Mouse (Mus musculus): ENCODE measurements around the gene Nrip1. TPM values are rescaled to one million over a fixed set of nuclear protein-coding genes. Genes with fewer than 3 reads are reported as not detected.

The Nrip1 gene
- polyA plus RNA-seq, 1 experiment from 2014 or later: 38.5 TPM

DNA sequence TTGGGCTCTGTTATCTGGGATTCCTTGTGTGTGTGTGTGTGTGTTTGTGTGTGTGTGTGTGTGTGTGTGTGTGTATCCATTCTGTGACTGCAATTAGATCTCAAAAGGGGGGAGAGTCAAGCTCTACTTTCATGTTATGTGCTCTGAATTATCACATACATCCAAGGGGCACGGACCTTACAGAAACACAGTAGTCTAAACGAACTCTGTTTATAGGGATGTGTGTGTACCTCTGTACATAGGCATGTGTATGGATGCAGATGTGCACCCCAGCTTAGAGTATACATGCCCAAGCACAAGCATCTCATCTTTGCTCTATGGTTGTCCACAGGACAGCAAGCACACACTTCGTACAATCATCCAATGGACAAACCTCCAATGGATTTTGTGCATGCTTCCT, 98.0 kb downstream of the Nrip1 start:
- Histone ChIP-seq H3K9me3 (no peaks in the 10 kb centered on the region), H3K36me3 (replicated peaks) (no peaks in the 10 kb centered on the region), H3K27ac (no peak overlapping the region), H3K4me3 (no peak overlapping the region), H3K4me1 (no peaks in the 10 kb centered on the region), H3K27me3 (ENCODE audit: poor library complexity, severe bottlenecking) (no peaks in the 10 kb centered on the region)
- no peak for DNase-seq (ENCODE audit: extremely low spot score, low spot score)
- WGBS: 91% methylated on average over 3 of the region's 3 CpGs

DNA sequence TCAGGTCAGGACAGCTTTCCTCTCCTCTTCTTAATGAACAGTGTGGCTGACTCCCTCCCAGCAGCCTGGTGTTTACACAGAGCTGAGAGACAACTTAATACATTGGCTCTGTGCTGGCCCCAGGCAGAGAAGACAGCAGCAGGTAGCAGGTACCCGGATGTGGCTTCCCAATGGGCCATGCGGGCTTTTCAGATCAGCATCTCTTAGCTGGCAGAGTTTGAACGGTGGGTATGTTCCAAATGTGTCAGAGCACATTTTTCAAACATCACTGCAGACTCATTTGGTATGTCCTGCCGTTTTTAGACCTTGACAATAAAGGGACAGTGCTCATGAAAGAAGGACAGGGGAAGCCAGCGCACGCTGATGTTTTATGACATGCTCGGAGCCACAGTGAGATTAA, 98.5 kb downstream of the Nrip1 start:
- Histone ChIP-seq H3K36me3 (replicated peaks) (no peaks in the 10 kb centered on the region), H3K27ac (no peak overlapping the region), H3K4me3 (no peak overlapping the region), H3K9me3 (no peaks in the 10 kb centered on the region), H3K27me3 (ENCODE audit: poor library complexity, severe bottlenecking) (no peaks in the 10 kb centered on the region), H3K4me1 (no peaks in the 10 kb centered on the region)
- DNase-seq (ENCODE audit: extremely low spot score, low spot score): no peak
- 89% methylated on average over 7 of the region's 7 CpGs for WGBS

GRCm38 (mm10) chr16:76266635-76267268, 106.9 kb downstream of the Nrip1 start:
- Histone ChIP-seq H3K27ac (no peak overlapping the region), H3K4me1 (no peaks in the 10 kb centered on the region), H3K36me3 (replicated peaks) (no peaks in the 10 kb centered on the region), H3K4me3 (no peak overlapping the region), H3K27me3 (ENCODE audit: poor library complexity, severe bottlenecking) (no peaks in the 10 kb centered on the region), H3K9me3 (no peaks in the 10 kb centered on the region)
- WGBS: 82% methylated on average over 9 of the region's 9 CpGs
- DNase-seq (ENCODE audit: extremely low spot score, low spot score): no peak

DNA sequence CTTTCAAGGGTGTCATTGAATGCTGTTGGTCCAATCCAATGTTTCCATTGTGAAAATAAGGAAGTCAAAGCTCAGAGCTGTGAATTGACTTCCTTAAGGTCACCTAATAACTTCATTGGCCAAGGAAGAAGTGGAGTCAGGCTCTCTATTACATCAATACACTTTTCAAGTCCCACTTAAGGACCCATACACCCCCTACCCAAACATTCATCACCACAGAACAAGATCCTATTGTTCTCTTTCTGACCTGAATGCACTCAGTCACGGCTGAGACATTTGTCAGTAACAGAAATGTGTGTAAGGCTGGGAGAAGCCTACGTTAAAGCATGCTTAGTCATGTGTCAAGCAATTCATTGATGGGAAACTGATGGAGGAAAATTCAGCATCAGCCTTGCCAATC, 107.8 kb downstream of the Nrip1 start:
- no peak overlapping the region for H3K27ac ChIP-seq
- H3K27me3 ChIP-seq (ENCODE audit: poor library complexity, severe bottlenecking): no peaks in the 10 kb centered on the region
- no peak overlapping the region for H3K4me3 ChIP-seq
- H3K4me1 ChIP-seq: no peaks in the 10 kb centered on the region
- no peak for DNase-seq (ENCODE audit: extremely low spot score, low spot score)
- H3K36me3 ChIP-seq (replicated peaks): no peaks in the 10 kb centered on the region
- WGBS: 37% methylated on average over 2 of the region's 2 CpGs
- H3K9me3 ChIP-seq: no peaks in the 10 kb centered on the region

DNA sequence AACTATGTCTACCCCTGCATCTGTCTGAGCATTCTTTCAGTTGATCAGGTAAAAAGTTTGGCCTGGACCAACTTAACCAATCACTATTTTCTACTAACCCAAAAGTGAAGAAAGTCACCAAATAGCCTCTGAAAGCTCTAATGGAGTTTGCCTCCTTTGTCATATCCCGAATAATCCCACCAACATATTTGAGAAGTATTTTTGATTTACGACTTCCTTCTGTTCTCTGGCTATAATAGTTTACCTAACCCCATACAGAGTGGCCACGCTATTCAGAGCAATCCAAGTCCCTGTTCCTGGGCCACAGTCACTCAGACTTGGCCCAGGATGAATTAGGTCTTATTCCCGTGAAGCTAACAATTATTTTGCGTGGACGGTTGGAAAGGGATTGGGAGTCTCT, 108.3 kb downstream of the Nrip1 start:
- Histone ChIP-seq H3K27ac (no peak overlapping the region), H3K27me3 (ENCODE audit: poor library complexity, severe bottlenecking) (no peaks in the 10 kb centered on the region), H3K9me3 (no peaks in the 10 kb centered on the region), H3K4me1 (no peaks in the 10 kb centered on the region), H3K36me3 (replicated peaks) (no peaks in the 10 kb centered on the region), H3K4me3 (no peak overlapping the region)
- DNase-seq (ENCODE audit: extremely low spot score, low spot score): no peak
- 86% methylated on average over 6 of the region's 6 CpGs for WGBS

- Histone ChIP-seq H3K27me3 (ENCODE audit: poor library complexity, severe bottlenecking) (no peaks in the 10 kb centered on the region), H3K9me3 (no peaks in the 10 kb centered on the region)
- WGBS: 73% methylated on average over 3 of the region's 4 CpGs
These were observed 110.2 kb downstream of the Nrip1 start for GRCm38 (mm10) chr16:76263393-76263792.

GRCm38 (mm10) chr16:76260296-76260695, 113.3 kb downstream of the Nrip1 start:
- no peak for DNase-seq (ENCODE audit: extremely low spot score, low spot score)
- no peaks in the 10 kb centered on the region for H3K9me3 ChIP-seq
- no peaks in the 10 kb centered on the region for H3K4me1 ChIP-seq
- H3K4me3 ChIP-seq: no peak overlapping the region
- H3K27ac ChIP-seq: no peak overlapping the region
- 87% methylated on average over 6 of the region's 6 CpGs for WGBS
- H3K36me3 ChIP-seq (replicated peaks): no peaks in the 10 kb centered on the region
- no peaks in the 10 kb centered on the region for H3K27me3 ChIP-seq (ENCODE audit: poor library complexity, severe bottlenecking)

More at GRCm38 (mm10) chr16:76263393-76263792, 110.2 kb downstream of the Nrip1 start:
- H3K4me1 ChIP-seq: no peaks in the 10 kb centered on the region
- H3K4me3 ChIP-seq: no peak overlapping the region
- H3K36me3 ChIP-seq (replicated peaks): no peaks in the 10 kb centered on the region
- no peak for DNase-seq (ENCODE audit: extremely low spot score, low spot score)
- no peak overlapping the region for H3K27ac ChIP-seq

GRCm38 (mm10) chr16:76251826-76252225, 121.8 kb downstream of the Nrip1 start:
- WGBS: 90% methylated on average over 10 of the region's 10 CpGs
- Histone ChIP-seq H3K36me3 (replicated peaks) (no peaks in the 10 kb centered on the region), H3K4me3 (no peak overlapping the region)

GRCm38 (mm10) chr16:76249345-76250091, 124.1 kb downstream of the Nrip1 start:
- Histone ChIP-seq H3K9me3 (no peaks in the 10 kb centered on the region), H3K27ac (no peak overlapping the region), H3K4me1 (no peaks in the 10 kb centered on the region), H3K4me3 (no peak overlapping the region), H3K27me3 (ENCODE audit: poor library complexity, severe bottlenecking) (no peaks in the 10 kb centered on the region), H3K36me3 (replicated peaks) (no peaks in the 10 kb centered on the region)
- 92% methylated on average over 18 of the region's 18 CpGs for WGBS
- DNase-seq (ENCODE audit: extremely low spot score, low spot score): no peak

More at GRCm38 (mm10) chr16:76251826-76252225, 121.8 kb downstream of the Nrip1 start:
- H3K27ac ChIP-seq: no peak overlapping the region
- no peak for DNase-seq (ENCODE audit: extremely low spot score, low spot score)
- no peaks in the 10 kb centered on the region for H3K9me3 ChIP-seq
- H3K27me3 ChIP-seq (ENCODE audit: poor library complexity, severe bottlenecking): no peaks in the 10 kb centered on the region
- H3K4me1 ChIP-seq: no peaks in the 10 kb centered on the region

DNA sequence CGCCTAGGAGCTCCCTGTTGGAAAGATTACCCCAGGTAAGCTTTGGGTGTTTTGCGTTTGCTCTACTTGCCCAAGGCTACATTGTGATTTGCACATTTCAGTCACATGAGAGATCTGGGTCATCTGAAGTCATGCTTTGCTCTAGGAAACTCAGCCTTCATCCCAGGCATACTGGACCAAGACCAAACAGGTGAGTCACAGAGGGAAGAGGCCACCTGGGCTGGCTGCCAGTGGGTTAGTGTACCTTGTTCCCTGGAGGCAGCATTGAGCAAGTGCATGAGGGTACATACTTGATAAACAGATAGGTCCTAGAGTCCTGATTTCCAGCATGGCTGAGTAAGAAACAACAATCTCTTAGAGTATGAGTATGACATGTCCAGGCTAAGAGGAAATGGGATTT, 130.8 kb downstream of the Nrip1 start:
- Histone ChIP-seq H3K36me3 (replicated peaks) (no peaks in the 10 kb centered on the region), H3K27ac (no peak overlapping the region), H3K27me3 (ENCODE audit: poor library complexity, severe bottlenecking) (no peaks in the 10 kb centered on the region), H3K4me1 (no peaks in the 10 kb centered on the region), H3K9me3 (no peaks in the 10 kb centered on the region), H3K4me3 (no peak overlapping the region)
- no peak for DNase-seq (ENCODE audit: extremely low spot score, low spot score)
- 87% methylated on average over 2 of the region's 2 CpGs for WGBS

- no peak overlapping the region for H3K4me3 ChIP-seq
- DNase-seq (ENCODE audit: extremely low spot score, low spot score): no peak
- no peaks in the 10 kb centered on the region for H3K27me3 ChIP-seq (ENCODE audit: poor library complexity, severe bottlenecking)
- 87% methylated on average over 4 of the region's 4 CpGs for WGBS
- H3K9me3 ChIP-seq: no peaks in the 10 kb centered on the region
- no peaks in the 10 kb centered on the region for H3K36me3 ChIP-seq (replicated peaks)
- H3K27ac ChIP-seq: no peak overlapping the region
- no peaks in the 10 kb centered on the region for H3K4me1 ChIP-seq
These were observed 132.4 kb downstream of the Nrip1 start for GRCm38 (mm10) chr16:76241266-76241665.

- 79% methylated on average over 8 of the region's 8 CpGs for WGBS
- H3K27ac ChIP-seq: no peak overlapping the region
- no peaks in the 10 kb centered on the region for H3K36me3 ChIP-seq (replicated peaks)
- H3K9me3 ChIP-seq: no peaks in the 10 kb centered on the region
- no peaks in the 10 kb centered on the region for H3K27me3 ChIP-seq (ENCODE audit: poor library complexity, severe bottlenecking)
- no peaks in the 10 kb centered on the region for H3K4me1 ChIP-seq
- H3K4me3 ChIP-seq: no peak overlapping the region
- no peak for DNase-seq (ENCODE audit: extremely low spot score, low spot score)
These were observed 134.3 kb downstream of the Nrip1 start for GRCm38 (mm10) chr16:76239353-76239752.

DNA sequence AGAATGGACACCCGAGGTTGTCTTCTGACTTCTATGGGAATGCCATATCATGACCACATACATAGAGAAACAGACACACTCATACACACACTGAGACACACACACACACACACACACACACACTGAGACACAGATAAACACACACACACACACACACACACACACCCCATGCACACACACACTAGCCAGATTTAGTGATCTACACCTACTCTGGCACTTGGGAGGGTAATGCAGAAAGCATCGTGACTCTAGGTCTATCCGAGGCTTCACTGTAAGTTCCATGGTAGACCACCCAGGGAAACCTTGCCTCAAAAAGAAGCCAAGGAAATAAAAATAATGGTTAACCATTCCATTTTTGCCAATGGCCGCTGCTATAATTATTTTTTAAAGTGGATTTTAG, 134.8 kb downstream of the Nrip1 start:
- WGBS: 91% methylated on average over 4 of the region's 4 CpGs

More for the DNA sequence above, 134.8 kb downstream of the Nrip1 start:
- no peaks in the 10 kb centered on the region for H3K27me3 ChIP-seq (ENCODE audit: poor library complexity, severe bottlenecking)
- DNase-seq (ENCODE audit: extremely low spot score, low spot score): no peak
- no peak overlapping the region for H3K4me3 ChIP-seq
- no peaks in the 10 kb centered on the region for H3K4me1 ChIP-seq
- H3K9me3 ChIP-seq: no peaks in the 10 kb centered on the region
- H3K27ac ChIP-seq: no peak overlapping the region
- no peaks in the 10 kb centered on the region for H3K36me3 ChIP-seq (replicated peaks)

Data from forebrain, embryonic 10.5 days (tissue).